Mouse (Mus musculus): Measurements from ENCODE around the gene Wfdc18.
A peak's percentile ranks its signal among the peaks of the same experiment; 100 is the strongest.

Gene Wfdc18

GRCm38 (mm10) chr11:83742731-83743355 lies 34.0 kb downstream of the Wfdc18 start:
- DNase-seq (ENCODE audit: low read depth, low spot score), result no peak

GRCm38 (mm10) chr11:83743525-83743924 lies 34.7 kb downstream of the Wfdc18 start:
- DNase-seq (ENCODE audit: low read depth, low spot score), result no peak

- DNase-seq (ENCODE audit: low read depth, low spot score), result no peak
These were observed 37.3 kb downstream of the Wfdc18 start for GRCm38 (mm10) chr11:83746152-83746551.

GRCm38 (mm10) chr11:83746681-83747080 lies 37.9 kb downstream of the Wfdc18 start, which contains the start of gene Wfdc21:
Gene Wfdc21, plus strand, starts transcription at chr11:83746940.
- DNase-seq (ENCODE audit: low read depth, low spot score), result no peak

GRCm38 (mm10) chr11:83747376-83748265 lies 38.8 kb downstream of the Wfdc18 start:
- no peak for DNase-seq (ENCODE audit: low read depth, low spot score)

- DNase-seq (ENCODE audit: low read depth, low spot score), result peak; percentile 95
These were observed 44.9 kb downstream of the Wfdc18 start, which contains the start of gene Heatr6 for GRCm38 (mm10) chr11:83753581-83754181. Gene Heatr6, plus strand, starts transcription at chr11:83753696.

GRCm38 (mm10) chr11:83754227-83754626 lies 45.4 kb downstream of the Wfdc18 start:
- no peak for DNase-seq (ENCODE audit: low read depth, low spot score)
